Mouse (Mus musculus): ENCODE results near the gene Mecom. TPM values are rescaled to one million over a fixed set of nuclear protein-coding genes. Genes with fewer than 3 reads are reported as not detected.

Mecom gene
- polyA plus RNA-seq, 1 experiment, result 74.4 TPM

- no peak overlapping the region for H3K4me3 ChIP-seq (ENCODE audit: insufficient read depth, low read length)
- no peak for TF ChIP-seq POLR2A (IDR thresholded peaks at IDR 0.05; ENCODE audit: low read depth, low read length)
- no peak for TF ChIP-seq CTCF (IDR thresholded peaks at IDR 0.05; ENCODE audit: borderline replicate concordance, insufficient read depth, low read length)
- peak overlapping the region; percentile 45 for H3K27ac ChIP-seq (ENCODE audit: insufficient read depth, low read length)
- peaks cover 3% of the 10 kb centered on the region; the same call in 1 of the 2 replicates for H3K4me1 ChIP-seq (ENCODE audit: control insufficient read depth, insufficient read depth, low read length)
Observed at GRCm38 (mm10) chr3:30453546-30454455, 94.0 kb downstream of the Mecom start.

GRCm38 (mm10) chr3:30453046-30453445 is 94.8 kb downstream of the Mecom start:
- H3K27ac ChIP-seq (ENCODE audit: insufficient read depth, low read length), result no peak overlapping the region
- H3K4me3 ChIP-seq (ENCODE audit: insufficient read depth, low read length), result no peak overlapping the region
- no peak for TF ChIP-seq CTCF (IDR thresholded peaks at IDR 0.05; ENCODE audit: borderline replicate concordance, insufficient read depth, low read length)
- TF ChIP-seq POLR2A (IDR thresholded peaks at IDR 0.05; ENCODE audit: low read depth, low read length), result no peak
- H3K4me1 ChIP-seq (ENCODE audit: control insufficient read depth, insufficient read depth, low read length), result peaks cover 3% of the 10 kb centered on the region; the same call in 1 of the 2 replicates

- Histone ChIP-seq H3K4me1 (ENCODE audit: control insufficient read depth, insufficient read depth, low read length) (peaks cover 3% of the 10 kb centered on the region; the same call in 1 of the 2 replicates), H3K27ac (ENCODE audit: insufficient read depth, low read length) (no peak overlapping the region), H3K4me3 (ENCODE audit: insufficient read depth, low read length) (no peak overlapping the region)
- TF ChIP-seq CTCF (IDR thresholded peaks at IDR 0.05; ENCODE audit: borderline replicate concordance, insufficient read depth, low read length) (no peak), POLR2A (IDR thresholded peaks at IDR 0.05; ENCODE audit: low read depth, low read length) (no peak)
Observed at GRCm38 (mm10) chr3:30452511-30452910, 95.3 kb downstream of the Mecom start.

- Histone ChIP-seq H3K4me1 (ENCODE audit: control insufficient read depth, insufficient read depth, low read length) (peaks cover 3% of the 10 kb centered on the region; the same call in 1 of the 2 replicates), H3K4me3 (ENCODE audit: insufficient read depth, low read length) (no peak overlapping the region), H3K27ac (ENCODE audit: insufficient read depth, low read length) (no peak overlapping the region)
- TF ChIP-seq POLR2A (IDR thresholded peaks at IDR 0.05; ENCODE audit: low read depth, low read length) (no peak), CTCF (IDR thresholded peaks at IDR 0.05; ENCODE audit: borderline replicate concordance, insufficient read depth, low read length) (no peak)
Observed at GRCm38 (mm10) chr3:30450206-30450965, 97.4 kb downstream of the Mecom start.

GRCm38 (mm10) chr3:30448624-30449023 is 99.2 kb downstream of the Mecom start:
- TF ChIP-seq CTCF (IDR thresholded peaks at IDR 0.05; ENCODE audit: borderline replicate concordance, insufficient read depth, low read length) (no peak), POLR2A (IDR thresholded peaks at IDR 0.05; ENCODE audit: low read depth, low read length) (no peak)
- Histone ChIP-seq H3K4me3 (ENCODE audit: insufficient read depth, low read length) (no peak overlapping the region), H3K27ac (ENCODE audit: insufficient read depth, low read length) (no peak overlapping the region), H3K4me1 (ENCODE audit: control insufficient read depth, insufficient read depth, low read length) (peaks cover 3% of the 10 kb centered on the region; the same call in 1 of the 2 replicates)

GRCm38 (mm10) chr3:30445970-30446442 is 101.8 kb downstream of the Mecom start:
- H3K4me3 ChIP-seq (ENCODE audit: insufficient read depth, low read length), result no peak overlapping the region
- TF ChIP-seq CTCF (IDR thresholded peaks at IDR 0.05; ENCODE audit: borderline replicate concordance, insufficient read depth, low read length), result no peak
- TF ChIP-seq POLR2A (IDR thresholded peaks at IDR 0.05; ENCODE audit: low read depth, low read length), result no peak
- peaks cover 2% of the 10 kb centered on the region for H3K4me1 ChIP-seq (ENCODE audit: control insufficient read depth, insufficient read depth, low read length)
- no peak overlapping the region for H3K27ac ChIP-seq (ENCODE audit: insufficient read depth, low read length)

GRCm38 (mm10) chr3:30445247-30445969 is 102.4 kb downstream of the Mecom start:
- Histone ChIP-seq H3K27ac (ENCODE audit: insufficient read depth, low read length) (no peak overlapping the region), H3K4me1 (ENCODE audit: control insufficient read depth, insufficient read depth, low read length) (peaks cover 2% of the 10 kb centered on the region), H3K4me3 (ENCODE audit: insufficient read depth, low read length) (no peak overlapping the region)
- TF ChIP-seq POLR2A (IDR thresholded peaks at IDR 0.05; ENCODE audit: low read depth, low read length), result no peak
- TF ChIP-seq CTCF (IDR thresholded peaks at IDR 0.05; ENCODE audit: borderline replicate concordance, insufficient read depth, low read length), result no peak

- H3K4me3 ChIP-seq (ENCODE audit: insufficient read depth, low read length), result no peak overlapping the region
- peak overlapping the region; percentile 47; the same call in 1 of the 2 replicates for H3K27ac ChIP-seq (ENCODE audit: insufficient read depth, low read length)
- peaks cover 2% of the 10 kb centered on the region for H3K4me1 ChIP-seq (ENCODE audit: control insufficient read depth, insufficient read depth, low read length)
- TF ChIP-seq CTCF (IDR thresholded peaks at IDR 0.05; ENCODE audit: borderline replicate concordance, insufficient read depth, low read length) (no peak), POLR2A (IDR thresholded peaks at IDR 0.05; ENCODE audit: low read depth, low read length) (no peak)
Observed at GRCm38 (mm10) chr3:30441646-30442045, 106.2 kb downstream of the Mecom start.

GRCm38 (mm10) chr3:30438007-30438406 is 109.8 kb downstream of the Mecom start:
- TF ChIP-seq POLR2A (IDR thresholded peaks at IDR 0.05; ENCODE audit: low read depth, low read length) (no peak), CTCF (IDR thresholded peaks at IDR 0.05; ENCODE audit: borderline replicate concordance, insufficient read depth, low read length) (no peak)
- peaks cover 2% of the 10 kb centered on the region for H3K4me1 ChIP-seq (ENCODE audit: control insufficient read depth, insufficient read depth, low read length)
- no peak overlapping the region for H3K4me3 ChIP-seq (ENCODE audit: insufficient read depth, low read length)
- H3K27ac ChIP-seq (ENCODE audit: insufficient read depth, low read length), result no peak overlapping the region
